Mouse (Mus musculus): Measurements from ENCODE around the gene Rpap3. TPM values are rescaled to one million over a fixed set of nuclear protein-coding genes. Genes with fewer than 3 reads are reported as not detected.

Rpap3 gene
- total RNA-seq, 2 experiments from 2014 or later, result 31.1 to 33.2 TPM

DNA sequence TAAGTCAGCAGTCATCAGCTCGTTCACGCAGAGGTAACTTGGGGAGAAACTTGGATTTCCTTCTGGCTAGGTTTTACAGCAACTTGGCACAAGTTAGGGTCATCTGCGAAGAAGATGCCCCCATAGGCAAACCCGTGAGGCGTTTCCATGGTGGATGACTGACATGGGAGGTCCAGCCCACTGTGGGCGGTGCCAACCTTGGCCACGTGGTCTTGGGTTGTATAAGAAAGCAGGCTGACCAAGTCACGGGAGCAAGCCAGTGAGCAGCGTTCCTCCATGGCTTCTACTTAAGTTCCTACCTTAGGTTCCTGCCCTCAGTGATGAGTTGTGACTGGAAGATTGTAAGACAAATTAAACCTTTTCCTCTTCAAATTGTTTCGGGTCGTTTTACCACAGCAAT, 26.4 kb upstream of the Rpap3 start:
- no peak for ATAC-seq (replicated peaks; ENCODE audit: poor library complexity, severe bottlenecking)

DNA sequence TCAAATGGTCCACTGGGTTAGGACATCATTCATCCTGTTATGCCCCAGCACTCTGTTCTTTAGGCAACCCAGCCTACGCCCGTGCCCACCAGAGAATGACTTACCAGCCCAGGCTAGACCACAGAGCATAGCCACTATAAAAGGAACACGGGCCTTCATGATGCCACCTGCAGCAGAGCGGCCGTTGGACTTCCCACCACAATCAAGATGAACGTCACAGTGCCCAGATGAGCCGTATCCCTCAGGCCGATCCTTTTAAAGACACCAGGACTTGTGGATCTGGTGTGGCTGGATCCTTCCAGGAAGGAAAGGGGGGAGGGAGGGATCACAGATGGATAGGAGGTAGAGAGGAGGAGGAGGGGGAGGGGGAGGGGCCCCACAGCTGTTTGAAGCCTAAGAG, 25.5 kb upstream of the Rpap3 start, which contains the start of gene Endou:
Gene Endou (minus strand): TSS at position 229 of the 400 bp plus-strand sequence.
- peak; percentile 24; the same call in 1 of the 2 replicates for ATAC-seq (replicated peaks; ENCODE audit: poor library complexity, severe bottlenecking)

DNA sequence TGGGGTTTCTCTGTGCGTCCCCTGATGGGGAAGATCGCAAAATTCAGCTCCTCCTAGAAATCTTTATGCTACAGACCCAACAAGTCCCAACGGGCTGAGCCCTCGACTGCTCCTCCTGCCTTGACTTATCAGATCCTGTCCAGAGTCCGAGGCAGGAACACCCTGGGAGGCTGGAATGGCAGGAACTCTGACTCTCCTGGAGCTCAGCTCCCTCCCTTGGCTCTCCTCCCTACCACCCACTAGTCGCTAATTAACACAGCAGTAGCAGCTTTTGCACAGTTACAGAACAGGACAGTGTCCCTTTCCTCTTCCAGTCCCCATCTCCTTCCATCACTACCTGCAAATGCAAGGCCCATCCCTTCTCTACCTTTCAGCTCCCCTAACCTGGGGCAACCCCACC, 24.7 kb upstream of the Rpap3 start:
- ATAC-seq (replicated peaks; ENCODE audit: poor library complexity, severe bottlenecking), result no peak

DNA sequence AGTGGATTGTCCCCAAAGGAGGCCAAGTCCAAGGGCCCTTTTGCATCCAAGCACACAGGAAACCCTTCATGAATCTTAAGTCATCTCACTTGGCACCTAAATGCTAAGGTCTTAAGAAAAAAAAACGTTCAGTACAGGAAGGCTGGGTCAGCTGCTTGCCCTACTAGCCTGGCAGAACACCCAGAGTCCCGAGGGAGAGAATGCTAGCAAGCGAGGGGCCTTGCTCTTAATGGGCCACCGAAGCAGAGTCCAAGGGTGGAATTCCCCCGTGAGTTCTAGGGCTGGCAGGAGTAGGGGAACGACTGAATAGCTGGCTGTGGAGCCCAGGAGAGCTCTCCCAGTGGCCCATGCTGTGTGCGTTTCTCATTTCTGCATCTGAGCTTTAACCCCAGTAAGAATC, 23.2 kb upstream of the Rpap3 start:
- no peak for ATAC-seq (replicated peaks; ENCODE audit: poor library complexity, severe bottlenecking)

DNA sequence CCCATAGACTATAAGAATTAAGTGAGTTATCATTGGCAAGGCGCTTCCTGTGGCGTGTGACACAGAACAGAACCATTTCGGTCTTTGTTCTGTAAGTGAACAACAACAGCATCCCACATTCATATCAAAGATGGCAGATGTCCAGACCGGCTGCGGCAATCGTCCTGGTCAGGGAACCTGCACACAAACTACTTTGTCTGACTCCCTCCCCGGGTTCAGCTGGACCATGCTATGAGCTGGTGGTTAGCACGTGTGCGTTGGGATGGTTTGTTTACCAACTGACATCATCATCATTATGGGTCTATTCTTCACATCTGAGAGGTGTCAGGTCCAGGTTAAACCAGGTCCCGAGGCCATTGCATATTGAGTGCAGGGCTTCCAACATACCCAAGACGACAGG, 22.8 kb upstream of the Rpap3 start:
- no peak for ATAC-seq (replicated peaks; ENCODE audit: poor library complexity, severe bottlenecking)

DNA sequence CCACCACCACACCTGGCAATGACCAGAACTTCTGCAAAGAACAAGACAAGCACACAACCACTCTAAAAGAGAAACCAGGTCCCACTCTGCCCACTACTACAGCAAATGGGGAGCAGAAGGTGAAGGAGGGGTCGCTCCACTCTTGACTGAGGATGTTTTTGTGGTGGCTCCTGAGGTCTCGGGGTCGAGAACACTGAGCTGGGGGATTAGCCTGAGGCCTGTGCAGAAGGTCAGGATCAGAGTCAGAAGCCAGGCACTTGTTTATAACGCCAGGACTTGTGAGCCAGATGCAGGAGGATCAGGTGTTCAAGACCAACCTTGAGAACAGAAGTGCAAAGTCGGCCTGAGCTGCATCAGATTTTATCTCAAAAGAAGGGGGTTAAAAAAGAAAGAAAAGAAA, 21.9 kb upstream of the Rpap3 start:
- 0 out of 2 replicates have a peak, but pooled peaks have one; percentile 4 for ATAC-seq (replicated peaks; ENCODE audit: poor library complexity, severe bottlenecking)

DNA sequence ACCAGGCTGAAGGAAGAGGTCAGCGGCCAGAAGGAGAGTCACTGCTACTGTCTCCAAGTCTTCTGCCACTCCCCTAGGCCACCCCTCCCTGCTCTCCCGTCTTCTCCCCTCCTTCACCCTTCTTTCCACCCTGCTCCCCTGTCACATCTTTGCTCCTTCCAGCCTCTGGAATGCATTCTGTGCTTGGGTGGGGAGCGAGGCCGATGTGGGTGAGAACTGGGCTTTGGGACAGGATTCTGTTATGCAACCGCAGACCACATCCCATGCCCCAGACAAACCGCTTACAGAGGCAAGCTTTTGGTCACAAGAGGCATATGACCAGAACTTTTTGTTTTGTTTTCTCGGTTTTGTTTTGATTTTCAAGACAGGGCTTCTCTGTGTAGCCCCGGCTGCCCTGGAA, 21.4 kb upstream of the Rpap3 start:
- peak; percentile 64 for ATAC-seq (replicated peaks; ENCODE audit: poor library complexity, severe bottlenecking)

DNA sequence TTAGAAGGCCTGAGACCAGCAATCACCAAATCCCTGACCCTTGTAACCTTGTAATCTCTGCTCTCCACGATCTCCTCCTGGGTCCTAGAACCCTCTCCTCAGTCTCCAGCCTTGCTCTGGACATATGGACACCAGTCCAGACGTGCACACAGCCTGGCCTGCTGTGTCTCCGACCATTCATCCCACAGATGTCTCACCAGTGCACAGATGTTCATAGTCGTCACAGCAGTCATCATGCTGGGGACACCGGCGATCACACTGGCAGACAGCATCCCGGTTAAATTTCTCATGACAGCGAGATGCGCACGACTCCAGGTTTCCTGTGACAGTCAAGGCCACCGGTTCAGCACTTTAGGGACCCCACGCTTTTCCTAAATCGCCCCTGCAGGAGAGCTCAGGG, 20.7 kb upstream of the Rpap3 start:
- no peak for ATAC-seq (replicated peaks; ENCODE audit: poor library complexity, severe bottlenecking)

DNA sequence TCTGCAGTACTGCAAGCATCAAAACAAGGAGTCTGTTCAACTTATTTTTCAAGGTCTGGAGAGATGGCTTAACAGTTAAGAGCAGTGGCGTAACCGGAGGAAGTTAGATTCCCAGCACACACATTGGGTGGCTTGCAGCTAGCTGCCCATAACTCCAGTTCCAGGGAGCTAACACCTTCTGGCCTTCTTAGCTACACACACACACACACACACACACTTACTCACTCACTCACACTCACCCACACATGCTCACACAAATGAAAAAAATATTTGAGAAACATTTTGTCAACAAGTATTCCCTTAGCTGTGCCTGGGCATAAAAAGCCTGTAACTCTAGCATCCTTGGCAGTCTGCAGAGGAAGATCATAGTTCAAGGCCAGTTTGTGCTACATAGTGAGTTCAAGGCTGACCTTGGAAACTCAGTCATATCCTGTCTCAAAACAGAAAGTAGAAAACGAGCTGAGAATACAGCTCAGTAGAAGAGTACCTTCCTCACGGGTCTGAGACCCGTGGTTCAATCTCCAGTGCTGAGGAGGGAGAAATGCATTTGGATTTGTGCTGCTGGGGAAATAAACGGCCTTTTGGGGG, 19.7 kb upstream of the Rpap3 start:
- ATAC-seq (replicated peaks; ENCODE audit: poor library complexity, severe bottlenecking), result peak; percentile 55

DNA sequence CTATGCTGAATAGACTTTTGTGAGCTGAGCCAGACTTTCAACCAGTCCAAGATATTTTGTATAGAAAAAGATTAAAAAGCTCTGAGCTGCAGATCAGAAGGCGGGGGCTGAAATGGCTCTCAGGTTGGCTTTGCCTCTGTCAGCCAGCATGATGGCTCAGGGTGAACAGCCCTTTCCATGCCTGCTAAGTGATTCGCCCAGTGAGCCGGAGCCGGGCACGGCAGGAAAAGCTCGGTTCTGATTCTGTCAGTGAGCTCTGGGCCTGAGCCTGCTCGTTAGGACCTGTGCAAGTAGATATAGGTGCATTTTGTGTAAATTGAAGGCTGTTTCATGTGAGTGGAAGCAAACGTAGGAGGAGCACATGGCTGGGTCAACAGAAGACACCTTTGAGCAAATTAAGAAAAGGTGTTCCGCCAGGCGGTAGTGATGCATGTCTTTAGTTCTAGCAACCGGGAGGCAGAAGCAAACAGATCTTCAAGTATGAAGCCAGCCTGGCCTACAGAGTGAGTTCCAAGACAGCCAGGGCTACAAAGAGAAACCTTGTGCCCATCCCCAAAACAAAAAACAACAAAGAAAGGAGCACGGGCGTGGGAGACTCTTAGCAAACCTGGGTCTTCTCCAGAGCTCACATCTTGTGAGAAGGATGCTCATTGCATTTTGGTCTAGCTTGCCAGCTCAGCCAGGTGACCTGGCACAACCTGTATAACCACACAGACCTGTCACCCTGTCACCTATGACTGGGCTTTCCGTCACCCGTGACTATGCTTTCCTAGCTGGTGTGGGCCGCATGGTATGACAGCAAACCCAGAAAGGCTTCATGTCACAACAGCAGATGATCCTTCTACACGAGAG, 18.9 kb upstream of the Rpap3 start:
- no peak for ATAC-seq (replicated peaks; ENCODE audit: poor library complexity, severe bottlenecking)

DNA sequence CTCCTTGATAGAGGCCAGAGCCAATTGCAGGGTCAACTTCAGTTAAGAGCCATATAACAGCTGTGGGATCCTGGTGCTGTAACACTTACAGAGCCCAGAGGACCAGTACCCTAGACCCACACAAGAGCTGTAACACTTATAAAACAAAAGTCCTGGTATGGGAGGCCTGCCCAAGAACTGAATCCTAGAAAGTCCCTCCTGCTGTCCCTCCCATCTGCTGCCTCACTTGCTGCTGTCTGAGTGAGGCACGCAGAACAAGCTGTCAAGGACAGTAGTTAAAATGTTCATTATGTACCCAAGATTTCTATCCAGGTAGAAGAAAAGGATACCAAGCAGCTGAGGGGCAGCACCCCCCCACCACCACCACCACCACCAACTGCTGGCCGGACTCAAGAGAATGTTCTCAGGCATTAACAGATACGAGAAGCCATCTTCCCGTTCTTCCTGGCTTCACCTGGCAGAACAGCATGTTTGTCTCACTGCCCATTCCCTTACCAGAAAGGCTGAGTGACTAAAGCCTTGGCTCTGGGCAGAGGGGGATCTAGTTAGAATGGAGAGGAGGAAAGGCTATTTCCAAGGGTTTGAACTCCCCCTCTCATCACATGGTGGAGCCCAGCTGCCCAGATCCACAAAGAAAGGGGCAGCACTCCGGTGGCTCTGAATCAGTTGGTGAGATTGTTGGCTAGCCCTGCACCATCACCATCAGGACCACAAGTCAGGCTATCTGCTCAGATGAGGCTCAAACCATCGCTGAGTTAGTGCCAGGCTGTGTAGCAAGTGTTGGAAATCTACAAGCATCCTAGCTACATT, 18.1 kb upstream of the Rpap3 start:
- no peak for ATAC-seq (replicated peaks; ENCODE audit: poor library complexity, severe bottlenecking)

DNA sequence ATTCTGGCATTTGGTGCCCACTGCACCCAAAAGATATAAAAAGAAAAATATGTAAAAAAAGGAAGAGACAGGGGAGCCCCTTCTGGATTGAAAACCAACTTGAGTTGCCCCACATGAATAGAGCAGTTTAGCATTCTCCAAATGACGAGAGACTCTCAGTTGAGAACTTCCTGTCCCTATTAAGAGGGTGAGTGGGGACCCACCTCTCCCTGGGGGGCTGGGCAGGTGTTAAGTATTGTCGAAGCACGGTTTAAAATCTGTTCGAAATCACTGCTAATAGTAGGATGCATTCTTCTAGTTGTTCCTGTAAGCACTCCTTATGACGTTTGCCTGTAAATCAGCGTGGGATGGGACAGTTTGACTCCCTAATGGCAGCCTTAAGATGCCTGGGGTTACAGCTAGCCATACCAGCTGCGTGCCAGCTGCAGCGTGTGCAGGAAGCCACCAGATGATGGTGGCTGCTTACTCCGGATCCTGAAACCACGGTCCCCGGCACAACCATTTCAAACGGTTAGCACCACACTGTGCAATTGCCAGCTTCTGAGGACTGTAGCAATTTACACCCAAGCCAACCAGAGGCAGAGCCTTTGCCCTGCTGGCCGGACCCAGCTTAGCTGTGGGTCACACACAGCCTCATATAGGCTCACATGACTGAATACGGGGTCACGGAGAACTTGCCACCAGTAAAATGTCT, 15.5 kb upstream of the Rpap3 start:
- peak; percentile 71 for ATAC-seq (replicated peaks; ENCODE audit: poor library complexity, severe bottlenecking)

DNA sequence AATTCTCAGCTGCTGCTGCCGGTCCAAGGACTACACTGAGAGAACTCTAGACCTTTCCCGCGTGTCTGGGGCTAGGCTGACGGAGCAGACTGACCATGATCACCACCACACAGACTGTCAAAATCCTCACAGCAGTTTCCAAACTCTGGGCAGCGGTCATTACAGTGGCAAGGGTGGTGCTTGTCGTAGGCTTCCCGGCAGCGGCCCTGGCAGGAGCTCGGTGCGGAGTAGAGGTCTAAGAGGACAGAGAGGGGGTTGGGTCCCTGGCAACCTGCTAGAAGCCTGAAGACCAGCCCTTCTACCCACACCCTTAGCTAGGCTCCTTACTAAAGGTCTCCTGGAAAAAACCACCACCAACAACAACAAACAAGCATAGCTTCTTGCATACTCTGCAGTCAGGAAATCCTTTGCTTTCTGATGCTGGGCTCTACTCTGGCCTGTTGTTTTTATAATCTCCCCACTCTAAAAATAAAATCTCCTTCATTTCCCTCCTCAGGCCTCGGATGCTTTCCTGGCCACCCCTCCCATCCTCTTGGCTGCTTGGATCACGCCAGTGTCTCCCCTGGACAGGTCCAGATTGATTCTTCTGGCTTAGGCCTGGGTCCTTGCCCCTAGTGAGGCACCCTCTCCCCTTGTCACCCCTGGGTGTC, 14.5 kb upstream of the Rpap3 start:
- ATAC-seq (replicated peaks; ENCODE audit: poor library complexity, severe bottlenecking), result no peak

DNA sequence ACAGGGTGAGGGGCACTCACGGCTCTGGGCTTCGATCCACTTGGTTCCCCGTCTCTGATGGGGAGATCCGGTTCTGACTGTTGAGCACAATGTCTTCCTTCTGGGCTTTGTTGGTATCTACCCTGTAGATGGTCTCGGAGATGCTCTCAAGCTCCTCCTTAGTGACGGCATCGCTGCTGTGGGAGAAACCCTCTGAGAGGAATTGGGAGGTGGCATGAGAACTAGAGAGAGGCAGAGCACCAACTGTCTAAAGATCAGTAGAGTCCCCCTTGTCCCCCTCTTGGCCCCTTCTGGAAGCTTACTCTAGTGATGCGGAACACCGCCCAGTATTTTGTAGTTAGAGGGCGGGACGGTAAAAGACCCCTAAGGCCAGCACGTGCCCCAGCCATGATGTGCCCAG, 13.9 kb upstream of the Rpap3 start:
- ATAC-seq (replicated peaks; ENCODE audit: poor library complexity, severe bottlenecking), result no peak

DNA sequence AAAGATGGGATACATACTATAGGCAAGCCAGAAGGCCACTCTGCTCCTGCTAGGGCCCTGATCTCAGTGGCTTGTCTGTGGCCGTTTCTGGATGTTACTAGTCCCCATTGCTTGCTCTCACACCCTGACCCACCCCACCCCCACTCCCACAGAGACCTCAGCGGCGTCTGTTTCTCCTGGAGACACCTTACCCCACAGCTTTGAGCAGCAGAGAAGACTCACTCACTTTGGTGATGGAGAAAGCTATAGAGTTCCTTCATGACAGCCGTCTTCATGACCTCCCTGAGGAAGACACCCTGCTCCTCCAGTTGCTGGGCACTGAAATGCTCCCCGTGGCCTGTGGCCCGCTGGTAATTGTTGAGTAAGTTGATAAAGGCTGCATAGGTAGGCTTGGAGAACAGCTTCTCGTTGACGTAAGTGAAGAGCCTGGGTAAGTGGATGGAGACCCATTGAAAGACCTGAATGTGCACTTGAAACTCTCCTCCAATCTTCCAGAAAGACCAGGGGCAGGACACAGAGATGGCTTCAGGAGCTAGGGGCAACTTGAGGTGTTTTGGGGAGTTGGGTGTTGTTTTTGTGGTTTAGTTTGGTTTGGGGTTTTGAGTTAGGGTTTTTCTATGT, 13.0 kb upstream of the Rpap3 start:
- no peak for ATAC-seq (replicated peaks; ENCODE audit: poor library complexity, severe bottlenecking)

DNA sequence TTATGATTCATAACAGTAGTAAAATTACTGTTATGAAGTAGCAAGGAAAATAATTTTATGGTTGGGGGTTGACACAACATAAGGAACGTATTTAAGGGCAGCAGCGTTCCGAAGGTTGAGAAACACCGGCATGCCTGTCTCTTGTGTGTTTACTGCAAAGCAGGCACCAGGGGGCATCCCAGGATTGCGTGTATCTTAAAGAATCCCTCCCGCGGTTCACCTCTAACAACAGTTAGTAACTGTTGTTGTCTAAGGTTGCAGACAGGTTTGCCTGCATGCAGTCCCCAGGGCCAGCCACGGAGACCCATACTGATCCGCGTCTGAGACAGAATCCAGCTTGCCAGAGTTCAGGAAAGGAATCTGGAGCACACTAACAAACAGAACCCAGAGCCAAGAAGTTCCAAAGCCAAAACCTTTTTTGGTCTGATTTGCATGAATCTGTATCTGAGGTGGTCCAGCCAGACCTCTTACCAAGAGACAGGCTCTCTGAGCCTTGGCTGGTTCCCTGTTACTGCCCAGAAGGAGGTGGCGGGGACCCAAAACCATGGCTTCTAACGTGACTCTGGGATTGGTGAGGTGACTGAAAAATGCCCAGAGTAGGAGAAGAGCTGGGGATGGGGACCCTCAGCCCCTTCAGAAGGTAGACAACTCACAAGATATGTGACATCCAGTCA, 12.4 kb upstream of the Rpap3 start:
- peak; percentile 63 for ATAC-seq (replicated peaks; ENCODE audit: poor library complexity, severe bottlenecking)

DNA sequence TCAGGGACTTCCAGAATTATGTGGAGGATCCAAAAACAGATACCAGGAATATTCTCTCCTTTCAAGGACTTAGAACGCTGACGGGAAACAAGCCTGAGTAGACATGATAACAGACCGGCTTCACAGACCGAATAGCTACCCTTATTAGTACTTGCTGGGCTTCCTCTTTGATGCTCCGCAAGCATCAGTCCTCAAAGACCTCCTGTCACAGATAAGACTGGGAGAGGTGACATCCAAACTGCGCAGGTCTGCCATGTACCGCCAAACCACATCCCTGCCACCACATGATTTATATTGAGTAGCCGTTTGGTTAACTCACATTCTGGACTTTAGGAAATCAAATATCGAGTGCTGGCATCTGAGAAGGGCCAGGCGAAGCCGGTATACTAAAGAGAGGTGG, 11.2 kb upstream of the Rpap3 start:
- no peak for ATAC-seq (replicated peaks; ENCODE audit: poor library complexity, severe bottlenecking)

DNA sequence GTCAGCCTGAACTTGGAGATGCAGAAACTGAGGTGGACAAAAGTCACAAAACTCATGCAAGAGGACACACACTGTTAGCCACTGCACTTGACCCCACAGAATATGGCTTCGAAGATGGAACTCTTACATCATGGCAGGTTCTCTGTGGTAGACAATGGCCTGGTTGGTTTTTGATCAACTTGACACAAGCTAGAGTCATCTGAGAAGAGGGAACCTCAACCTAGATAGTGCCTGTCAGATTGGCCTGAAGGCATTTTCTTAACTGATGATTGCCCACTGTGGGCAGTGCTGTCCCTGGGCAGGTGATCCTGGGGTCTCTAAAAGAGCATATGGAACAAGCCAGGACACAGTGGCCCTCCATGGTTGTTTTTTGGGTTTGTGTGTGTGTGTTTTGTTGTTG, 10.1 kb upstream of the Rpap3 start:
- ATAC-seq (replicated peaks; ENCODE audit: poor library complexity, severe bottlenecking), result no peak

DNA sequence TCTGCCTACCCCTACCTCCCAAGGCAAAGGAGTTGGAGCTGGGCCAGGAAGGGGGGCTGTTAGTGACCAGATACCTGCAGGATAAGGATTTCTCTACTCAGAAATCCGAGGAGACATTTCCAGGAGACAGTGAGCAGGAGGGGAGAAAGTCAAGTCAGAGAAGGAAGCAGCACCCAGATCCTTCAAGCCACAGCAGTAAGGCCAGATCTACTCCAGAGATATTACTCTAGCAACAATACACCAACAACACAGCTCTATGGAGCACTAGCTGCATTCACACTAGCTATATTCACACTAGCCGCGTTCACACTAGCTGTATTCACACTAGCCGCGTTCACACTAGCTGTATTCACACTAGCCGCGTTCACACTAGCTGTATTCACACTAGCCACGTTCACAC, 9.5 kb upstream of the Rpap3 start:
- no peak for ATAC-seq (replicated peaks; ENCODE audit: poor library complexity, severe bottlenecking)
